Mouse (Mus musculus) kidney, embryonic 16.5 days (tissue): ENCODE measurements around the gene 2610528A11Rik. TPM values are rescaled to one million over a fixed set of nuclear protein-coding genes. Genes with fewer than 3 reads are reported as not detected.

Source experiments
- ATAC-seq: fragments of 200-750 bp; cut with Nextera tagmentation; 2 replicates; pipeline ENCODE4 v1.8.0; 2017; ENCODE audit warnings: moderate TSS enrichment; ENCODE audit not compliant: low FRiP score, low TSS enrichment
- H3K27ac ChIP-seq: fragments of 300-500 bp; sonication (generic); 2 replicates; pipeline ENCODE4 v1.5.1; 2014; ENCODE audit warnings: low read length
- H3K27me3 ChIP-seq: fragments of 300-500 bp; sonication (generic); 2 replicates; pipeline ENCODE4 v1.6.1; 2014; ENCODE audit warnings: low read length, control low read depth, mixed read lengths; ENCODE audit not compliant: insufficient read depth
- H3K36me3 ChIP-seq: fragments of 300-500 bp; sonication (generic); 2 replicates; pipeline ENCODE4 v1.6.1; 2014; ENCODE audit warnings: low read length, control low read depth, mixed read lengths; ENCODE audit not compliant: insufficient read depth
- H3K4me1 ChIP-seq: fragments of 300-500 bp; sonication (generic); 2 replicates; pipeline ENCODE4 v1.6.1; 2014; ENCODE audit warnings: low read length, control low read depth, mixed read lengths; ENCODE audit not compliant: insufficient read depth
- H3K4me2 ChIP-seq: fragments of 300-500 bp; sonication (generic); replicated peaks from 2 replicates; pipeline ENCODE4 v1.6.1; 2014; ENCODE audit warnings: low read depth, low read length
- H3K4me3 ChIP-seq: fragments of 300-500 bp; sonication (generic); 2 replicates; pipeline ENCODE4 v1.5.1; 2014; ENCODE audit warnings: mild to moderate bottlenecking, low read length
- H3K9ac ChIP-seq: fragments of 300-500 bp; sonication (generic); replicated peaks from 2 replicates; pipeline ENCODE4 v1.6.1; 2014; ENCODE audit warnings: low read length
- H3K9me3 ChIP-seq: fragments of 300-500 bp; sonication (generic); 2 replicates; pipeline ENCODE4 v1.6.1; 2016; ENCODE audit warnings: low read length, control low read depth
- WGBS: fragments of 180-500 bp; shearing (Covaris S2); extraction: QIAGEN DNeasy Blood & Tissue Kit; methylation state at CpG from one replicate; pipeline ENCODE4 v1.1.7; 2014; 5-methylcytosine and 5-hydroxymethylcytosine counted together
- polyA plus RNA-seq: library from polyadenylated mRNA; unstranded; fragments of >200 nt; fragmentation: Nextera tagmentation; extraction: Ambion mirVana; gene quantifications from 2 replicates; pipeline ENCODE4 v1.2.1, GENCODE M21; 2015

Gene 2610528A11Rik
- polyA plus RNA-seq, 1 experiment from 2014 or later, result 0.47 TPM

- no peaks in the 10 kb centered on the region for H3K36me3 ChIP-seq
- ATAC-seq, result no peak
- H3K4me1 ChIP-seq, result peaks cover 20% of the 10 kb centered on the region
- H3K27me3 ChIP-seq, result peaks cover 24% of the 10 kb centered on the region
- 75% methylated on average over 5 of the region's 5 CpGs for WGBS
- no peak overlapping the region for H3K9ac ChIP-seq
- H3K27ac ChIP-seq, result no peak overlapping the region
- H3K4me2 ChIP-seq, result no peak overlapping the region
- no peak overlapping the region for H3K4me3 ChIP-seq
- H3K9me3 ChIP-seq, result no peaks in the 10 kb centered on the region
These were observed 12.3 kb downstream of the 2610528A11Rik start for GRCm38 (mm10) chr14:37101531-37101930.

- WGBS, result under 1% methylated on average over 30 of the region's 30 CpGs
These were observed 15.8 kb downstream of the 2610528A11Rik start, which contains the start of gene Cdhr1 for GRCm38 (mm10) chr14:37097956-37098530. Gene Cdhr1 (minus strand): TSS chr14:37098347.

GRCm38 (mm10) chr14:37095556-37095955 lies 18.3 kb downstream of the 2610528A11Rik start:
- peaks cover 27% of the 10 kb centered on the region for H3K27me3 ChIP-seq
- 82% methylated on average over 4 of the region's 4 CpGs for WGBS
- no peak overlapping the region for H3K27ac ChIP-seq
- H3K4me3 ChIP-seq, result no peak overlapping the region
- no peaks in the 10 kb centered on the region for H3K9me3 ChIP-seq
- no peaks in the 10 kb centered on the region for H3K36me3 ChIP-seq
- peaks cover 8% of the 10 kb centered on the region; the same call in 1 of the 2 replicates for H3K4me1 ChIP-seq
- no peak overlapping the region for H3K9ac ChIP-seq
- H3K4me2 ChIP-seq, result no peak overlapping the region
- ATAC-seq, result no peak

More at GRCm38 (mm10) chr14:37097956-37098530, 15.8 kb downstream of the 2610528A11Rik start, which contains the start of gene Cdhr1:
- no peak within 1 kb of the TSS; the same call in 1 of the 2 replicates for H3K9ac ChIP-seq
- H3K4me1 ChIP-seq, result peaks cover 8% of the 10 kb centered on the region; the same call in 1 of the 2 replicates
- H3K9me3 ChIP-seq, result no peaks in the 10 kb centered on the region
- peak within 1 kb of the TSS; percentile 54 for H3K4me2 ChIP-seq
- peaks cover 27% of the 10 kb centered on the region for H3K27me3 ChIP-seq
- H3K4me3 ChIP-seq, result peak within 1 kb of the TSS; percentile 34
- H3K27ac ChIP-seq, result no peak within 1 kb of the TSS
- no peaks in the 10 kb centered on the region for H3K36me3 ChIP-seq
- peak; percentile 91 for ATAC-seq

DNA sequence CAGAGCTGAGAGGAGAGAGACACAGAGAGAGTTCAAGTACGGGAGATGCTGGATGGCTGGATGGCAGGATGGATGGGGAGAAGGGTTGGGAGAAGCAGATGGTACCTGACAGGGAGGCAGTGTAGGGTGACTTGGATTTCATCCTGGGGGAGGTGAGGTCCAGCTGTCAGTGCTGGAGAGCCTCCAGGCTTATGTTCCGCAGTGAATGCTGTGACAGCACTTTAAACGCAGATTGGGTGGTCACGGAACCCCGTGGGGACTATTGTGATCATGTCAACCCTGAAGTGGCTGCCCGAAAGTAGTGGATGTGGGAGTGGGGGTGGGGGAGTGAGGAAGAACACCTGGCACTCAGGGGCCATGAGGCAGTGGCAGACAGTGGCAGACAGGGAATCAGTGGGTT lies 19.4 kb downstream of the 2610528A11Rik start:
- H3K27ac ChIP-seq, result no peak overlapping the region
- no peak for ATAC-seq
- no peak overlapping the region for H3K4me2 ChIP-seq
- H3K9ac ChIP-seq, result no peak overlapping the region
- WGBS, result 32% methylated on average over 6 of the region's 6 CpGs
- H3K36me3 ChIP-seq, result no peaks in the 10 kb centered on the region
- H3K9me3 ChIP-seq, result no peaks in the 10 kb centered on the region
- no peak overlapping the region for H3K4me3 ChIP-seq
- H3K27me3 ChIP-seq, result peaks cover 27% of the 10 kb centered on the region
- peaks cover 8% of the 10 kb centered on the region; the same call in 1 of the 2 replicates for H3K4me1 ChIP-seq

- Histone ChIP-seq H3K4me2 (no peak overlapping the region), H3K4me1 (no peaks in the 10 kb centered on the region), H3K9me3 (no peaks in the 10 kb centered on the region), H3K27me3 (no peaks in the 10 kb centered on the region), H3K9ac (no peak overlapping the region), H3K4me3 (no peak overlapping the region), H3K36me3 (no peaks in the 10 kb centered on the region), H3K27ac (no peak overlapping the region)
- peak; percentile 61; the same call in 1 of the 2 replicates for ATAC-seq
- 22% methylated on average over 4 of the region's 4 CpGs for WGBS
These were observed 30.1 kb downstream of the 2610528A11Rik start for GRCm38 (mm10) chr14:37083755-37084154.

DNA sequence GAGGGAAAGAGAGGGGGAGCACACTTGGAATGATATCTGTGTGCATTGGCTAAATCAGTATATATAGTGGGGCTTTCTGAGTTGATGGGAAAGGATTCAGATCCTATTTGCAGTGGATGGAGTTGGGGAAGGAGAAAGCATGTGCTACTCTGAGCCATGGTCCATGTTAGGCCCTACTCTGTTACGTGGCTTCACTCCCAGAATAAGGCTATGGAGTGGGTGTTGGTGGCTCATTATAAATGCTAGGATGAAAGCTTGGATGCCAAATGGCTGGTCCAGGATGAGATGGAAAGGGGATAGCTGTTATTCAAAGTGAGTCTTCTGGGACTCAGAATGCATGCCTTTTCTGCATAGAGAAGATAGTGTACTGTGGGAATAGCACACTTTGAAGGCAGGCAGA lies 33.1 kb downstream of the 2610528A11Rik start:
- Histone ChIP-seq H3K4me1 (no peaks in the 10 kb centered on the region), H3K36me3 (no peaks in the 10 kb centered on the region), H3K9ac (no peak overlapping the region), H3K4me2 (no peak overlapping the region), H3K4me3 (no peak overlapping the region), H3K27me3 (no peaks in the 10 kb centered on the region), H3K9me3 (no peaks in the 10 kb centered on the region), H3K27ac (no peak overlapping the region)
- ATAC-seq, result no peak
- WGBS, result 80% methylated on average over 1 of the region's 1 CpGs

GRCm38 (mm10) chr14:37068516-37068915 lies 45.3 kb downstream of the 2610528A11Rik start:
- Histone ChIP-seq H3K27me3 (no peaks in the 10 kb centered on the region), H3K4me3 (no peak overlapping the region), H3K4me2 (no peak overlapping the region), H3K27ac (no peak overlapping the region), H3K4me1 (no peaks in the 10 kb centered on the region), H3K36me3 (no peaks in the 10 kb centered on the region), H3K9me3 (no peaks in the 10 kb centered on the region), H3K9ac (no peak overlapping the region)
- 17% methylated on average over 9 of the region's 9 CpGs for WGBS
- peak; percentile 49; the same call in 1 of the 2 replicates for ATAC-seq

- H3K4me3 ChIP-seq, result no peak within 1 kb of the TSS
These were observed 46.2 kb downstream of the 2610528A11Rik start, which contains the start of gene Lrit2 for GRCm38 (mm10) chr14:37067629-37068028. Gene Lrit2 (plus strand): TSS chr14:37067929.

GRCm38 (mm10) chr14:37066636-37067035 lies 47.2 kb downstream of the 2610528A11Rik start:
- Histone ChIP-seq H3K4me1 (no peaks in the 10 kb centered on the region), H3K27me3 (no peaks in the 10 kb centered on the region), H3K4me3 (no peak overlapping the region), H3K4me2 (no peak overlapping the region), H3K27ac (no peak overlapping the region), H3K9ac (no peak overlapping the region), H3K36me3 (no peaks in the 10 kb centered on the region), H3K9me3 (no peaks in the 10 kb centered on the region)
- WGBS, result 64% methylated on average over 2 of the region's 2 CpGs
- ATAC-seq, result no peak

More at GRCm38 (mm10) chr14:37067629-37068028, 46.2 kb downstream of the 2610528A11Rik start, which contains the start of gene Lrit2:
- Histone ChIP-seq H3K27ac (no peak within 1 kb of the TSS), H3K27me3 (no peaks in the 10 kb centered on the region), H3K4me1 (no peaks in the 10 kb centered on the region), H3K9ac (no peak within 1 kb of the TSS), H3K36me3 (no peaks in the 10 kb centered on the region), H3K4me2 (no peak within 1 kb of the TSS), H3K9me3 (no peaks in the 10 kb centered on the region)
- no peak for ATAC-seq
- WGBS, result 84% methylated on average over 5 of the region's 5 CpGs

DNA sequence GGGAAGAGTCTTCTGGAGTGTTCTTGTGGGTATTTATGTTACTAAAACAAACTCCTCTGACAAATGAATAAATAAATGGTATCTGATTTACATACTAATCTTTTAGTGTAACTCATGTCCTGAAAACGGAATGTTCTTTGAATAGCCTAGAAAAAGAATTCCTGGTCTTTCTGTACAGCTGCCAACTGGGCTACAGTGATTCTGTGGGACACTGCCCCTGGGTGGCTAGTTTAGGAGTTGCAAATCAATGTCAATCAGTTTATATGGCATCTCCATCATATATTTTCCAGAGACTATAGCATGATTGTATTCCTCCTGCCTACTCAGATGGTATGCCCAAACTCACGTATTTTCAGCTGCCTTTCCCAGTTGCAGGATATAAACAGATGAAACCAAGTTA lies 49.0 kb downstream of the 2610528A11Rik start:
- H3K27ac ChIP-seq, result no peak overlapping the region
- H3K9ac ChIP-seq, result no peak overlapping the region
- no peaks in the 10 kb centered on the region for H3K4me1 ChIP-seq
- H3K27me3 ChIP-seq, result no peaks in the 10 kb centered on the region
- no peak overlapping the region for H3K4me2 ChIP-seq
- 63% methylated on average over 2 of the region's 2 CpGs for WGBS
- H3K4me3 ChIP-seq, result no peak overlapping the region
- no peaks in the 10 kb centered on the region for H3K9me3 ChIP-seq
- no peak for ATAC-seq
- no peaks in the 10 kb centered on the region for H3K36me3 ChIP-seq
